Mouse (Mus musculus): ENCODE data around the gene Pou2f2. TPM values are rescaled to one million over a fixed set of nuclear protein-coding genes. Genes with fewer than 3 reads are reported as not detected.

Gene Pou2f2
- 0.09 TPM for polyA plus RNA-seq (2021)

GRCm38 (mm10) chr7:25179606-25180161, at the start of gene Pou2f2:
Gene Pou2f2, minus strand, starts transcription at chr7:25179726.
- H3K27me3 ChIP-seq: peaks cover 58% of the 10 kb centered on the region
- in situ Hi-C loops (cut with MboI; ENCODE audit: low pct_unique_long_range_greater_than_20kb): loop anchor here (5.0 to 25.0 kb wide), 2 partner anchors 47 to 408 kb away; no protein-coding TSS in a partner anchor
- ChIA-PET CTCF (interaction anchor here (0.6 to 1.6 kb wide), 2 partner anchors 8 to 74 kb away, joined by 3 to 10 read pairs; no protein-coding TSS in a partner anchor), POLR2A (no interaction called here)
- ATAC-seq (peak; percentile 82), DNase-seq (ENCODE audit: low read depth, low spot score) (no peak)
- TF ChIP-seq CTCF (IDR thresholded peaks at IDR 0.05): no peak

DNA sequence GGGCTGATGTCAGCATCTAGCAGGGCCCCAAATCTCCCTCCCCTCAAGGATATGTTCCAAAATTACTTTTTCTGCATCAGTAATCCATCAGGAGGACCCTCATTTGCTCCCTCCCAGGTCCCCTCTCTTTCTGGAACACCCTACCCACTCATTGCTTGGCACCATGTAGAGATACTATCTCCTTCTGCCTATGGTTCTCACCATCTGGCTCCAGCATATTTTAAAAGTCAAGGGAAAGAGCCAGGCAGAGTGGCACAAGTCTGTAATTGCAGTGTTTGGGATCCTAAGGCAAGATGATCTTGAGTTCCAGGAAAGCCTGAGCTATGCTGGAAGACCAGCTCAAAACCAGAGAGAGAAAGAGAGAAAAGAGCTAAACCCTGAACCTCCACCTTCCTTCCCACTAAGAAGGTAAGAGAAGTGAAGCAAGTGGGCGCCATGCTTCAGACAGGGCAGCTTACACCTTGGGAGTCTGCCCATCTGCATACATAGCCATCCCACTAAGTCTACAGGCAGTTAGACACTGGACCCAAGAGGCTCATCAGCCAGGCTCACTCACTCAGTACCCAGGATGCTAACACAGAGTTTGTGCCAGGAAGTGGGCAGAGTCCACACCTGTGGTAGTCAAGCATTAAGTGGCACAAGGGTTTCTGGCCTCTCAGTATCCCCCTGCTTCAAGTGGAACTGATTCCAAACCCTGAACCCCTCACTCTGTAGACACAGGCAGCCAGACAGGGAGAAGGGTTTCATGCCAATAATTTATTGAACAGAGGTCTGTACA, 48.2 kb upstream of the Pou2f2 start:
- ChIA-PET CTCF (no interaction called here), POLR2A (interaction anchor here (0.9 kb wide), 1 partner anchor 9 kb away, joined by 3 read pairs; no protein-coding TSS in a partner anchor)
- DNase-seq (ENCODE audit: low read depth, low spot score) (no peak), ATAC-seq (no peak)
- in situ Hi-C loops (cut with MboI; ENCODE audit: low pct_unique_long_range_greater_than_20kb): no loop called here
- no peaks in the 10 kb centered on the region for H3K27me3 ChIP-seq
- TF ChIP-seq CTCF (IDR thresholded peaks at IDR 0.05): no peak

GRCm38 (mm10) chr7:25222275-25222967, 42.9 kb upstream of the Pou2f2 start:
- H3K27me3 ChIP-seq: no peaks in the 10 kb centered on the region
- ATAC-seq (no peak), DNase-seq (ENCODE audit: low read depth, low spot score) (no peak)
- ChIA-PET CTCF (interaction anchor here (1.3 to 1.8 kb wide), 3 partner anchors 10 to 58 kb away, joined by 3 to 6 read pairs (median 4); no protein-coding TSS in a partner anchor), POLR2A (interaction anchor here (0.7 to 5.0 kb wide), 2 partner anchors 14 to 57 kb away, joined by 3 to 32 read pairs; partner anchors contain the start of gene Gsk3a)
- no peak for TF ChIP-seq CTCF (IDR thresholded peaks at IDR 0.05)
- in situ Hi-C loops (cut with MboI; ENCODE audit: low pct_unique_long_range_greater_than_20kb): no loop called here

DNA sequence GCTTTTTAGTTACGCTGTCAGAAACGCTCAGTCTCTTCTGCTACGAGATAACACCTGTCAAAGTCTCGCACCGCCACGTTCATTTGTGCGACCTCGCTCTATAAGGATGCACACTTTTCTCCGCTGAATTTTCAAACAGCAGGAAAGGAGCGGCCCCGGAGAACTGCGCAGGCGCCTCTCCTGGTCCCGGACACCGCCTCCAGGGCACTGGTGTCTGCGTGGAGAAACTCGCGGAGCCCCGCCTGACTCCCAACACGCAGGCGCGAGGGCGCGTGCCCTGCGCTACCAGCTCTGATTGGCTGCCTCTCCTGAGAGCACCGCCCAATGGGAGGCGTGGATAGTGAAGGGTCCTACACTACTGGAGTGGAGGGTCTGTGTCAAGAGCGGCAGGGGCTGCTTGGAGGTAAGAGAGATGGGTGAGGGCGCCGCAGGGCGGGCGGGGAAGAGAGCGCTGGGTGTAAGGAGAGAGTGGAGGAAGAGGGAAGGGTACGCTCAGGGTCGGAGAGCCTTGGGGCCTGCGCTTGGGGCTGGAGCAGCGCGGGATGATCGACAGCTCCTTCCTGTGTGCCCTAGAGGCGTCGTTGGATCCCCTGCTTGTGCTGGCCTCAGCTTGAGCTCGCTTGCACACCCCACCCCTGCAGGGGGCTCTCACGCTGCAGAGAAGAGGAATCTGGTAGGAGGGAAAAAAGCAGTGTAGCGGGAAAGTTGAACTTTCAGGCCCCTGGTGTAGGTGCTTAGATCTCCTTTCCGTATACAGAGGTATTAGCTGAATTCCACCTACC, 41.8 kb upstream of the Pou2f2 start, which contains the start of gene Zfp526:
Gene Zfp526 (plus strand): TSS at position 324 of the 782 bp plus-strand sequence.
- TF ChIP-seq CTCF (IDR thresholded peaks at IDR 0.05): no peak
- CTCF ChIA-PET: interaction anchor here (1.3 to 1.8 kb wide), 4 partner anchors 11 to 188 kb away, joined by 3 to 6 read pairs (median 4); no protein-coding TSS in a partner anchor

GRCm38 (mm10) chr7:25220457-25221101, 41.1 kb upstream of the Pou2f2 start, which contains the start of gene Dedd2:
Gene Dedd2, minus strand, starts transcription at chr7:25220615.
- DNase-seq (ENCODE audit: low read depth, low spot score) (no peak), ATAC-seq (no peak)
- no peaks in the 10 kb centered on the region for H3K27me3 ChIP-seq
- TF ChIP-seq CTCF (IDR thresholded peaks at IDR 0.05): no peak
- ChIA-PET POLR2A (interaction anchor here (1.3 to 5.0 kb wide), 2 partner anchors 16 to 48 kb away, joined by 3 to 32 read pairs; partner anchors contain the start of gene Gsk3a), CTCF (interaction anchor here (1.0 to 3.3 kb wide), 6 partner anchors 12 to 189 kb away, joined by 3 to 11 read pairs (median 4); no protein-coding TSS in a partner anchor)
- in situ Hi-C loops (cut with MboI; ENCODE audit: low pct_unique_long_range_greater_than_20kb): no loop called here

More for the DNA sequence above, 41.8 kb upstream of the Pou2f2 start, which contains the start of gene Zfp526:
- H3K27me3 ChIP-seq: no peaks in the 10 kb centered on the region
- POLR2A ChIA-PET: interaction anchor here (0.7 to 5.0 kb wide), 4 partner anchors 15 to 58 kb away, joined by 3 to 32 read pairs (median 3); partner anchors contain the start of gene Gsk3a
- ATAC-seq (peak; percentile 78), DNase-seq (ENCODE audit: low read depth, low spot score) (peak; percentile 81)
- in situ Hi-C loops (cut with MboI; ENCODE audit: low pct_unique_long_range_greater_than_20kb): no loop called here

GRCm38 (mm10) chr7:25219756-25220456, 40.4 kb upstream of the Pou2f2 start:
- POLR2A ChIA-PET: interaction anchor here (0.8 to 5.0 kb wide), 2 partner anchors 16 to 145 kb away, joined by 3 to 32 read pairs; partner anchors contain the start of gene Gsk3a

DNA sequence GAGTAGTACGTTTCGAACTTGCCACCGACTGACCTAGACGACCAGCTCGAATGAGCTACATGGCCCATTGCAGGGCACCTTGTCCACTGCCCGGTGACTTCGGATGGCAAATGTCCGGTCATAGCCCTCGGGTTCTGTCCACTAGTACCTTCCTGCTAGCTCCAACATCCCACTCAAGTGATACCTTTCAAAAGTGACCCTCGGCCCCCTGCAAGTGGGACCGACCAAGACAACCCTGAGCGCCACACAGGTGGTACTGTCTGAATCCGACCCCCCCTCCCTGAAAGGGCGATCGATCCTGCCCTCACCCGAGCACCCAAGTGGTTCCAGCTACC, 39.9 kb upstream of the Pou2f2 start:
- in situ Hi-C loops (cut with MboI; ENCODE audit: low pct_unique_long_range_greater_than_20kb): no loop called here
- DNase-seq (ENCODE audit: low read depth, low spot score) (no peak), ATAC-seq (no peak)
- ChIA-PET POLR2A (interaction anchor here (0.8 to 5.0 kb wide), 2 partner anchors 17 to 145 kb away, joined by 3 to 32 read pairs; partner anchors contain the start of gene Gsk3a), CTCF (interaction anchor here (1.0 to 3.3 kb wide), 4 partner anchors 12 to 58 kb away, joined by 3 to 11 read pairs (median 4); no protein-coding TSS in a partner anchor)
- no peaks in the 10 kb centered on the region for H3K27me3 ChIP-seq
- no peak for TF ChIP-seq CTCF (IDR thresholded peaks at IDR 0.05)

More at GRCm38 (mm10) chr7:25219756-25220456, 40.4 kb upstream of the Pou2f2 start:
- no peak for TF ChIP-seq CTCF (IDR thresholded peaks at IDR 0.05)
- no peaks in the 10 kb centered on the region for H3K27me3 ChIP-seq
- in situ Hi-C loops (cut with MboI; ENCODE audit: low pct_unique_long_range_greater_than_20kb): no loop called here
- peak; percentile 87 for DNase-seq (ENCODE audit: low read depth, low spot score)
- peak; percentile 56 for ATAC-seq
- CTCF ChIA-PET: interaction anchor here (1.0 to 3.3 kb wide), 5 partner anchors 13 to 189 kb away, joined by 3 to 11 read pairs (median 5); no protein-coding TSS in a partner anchor

DNA sequence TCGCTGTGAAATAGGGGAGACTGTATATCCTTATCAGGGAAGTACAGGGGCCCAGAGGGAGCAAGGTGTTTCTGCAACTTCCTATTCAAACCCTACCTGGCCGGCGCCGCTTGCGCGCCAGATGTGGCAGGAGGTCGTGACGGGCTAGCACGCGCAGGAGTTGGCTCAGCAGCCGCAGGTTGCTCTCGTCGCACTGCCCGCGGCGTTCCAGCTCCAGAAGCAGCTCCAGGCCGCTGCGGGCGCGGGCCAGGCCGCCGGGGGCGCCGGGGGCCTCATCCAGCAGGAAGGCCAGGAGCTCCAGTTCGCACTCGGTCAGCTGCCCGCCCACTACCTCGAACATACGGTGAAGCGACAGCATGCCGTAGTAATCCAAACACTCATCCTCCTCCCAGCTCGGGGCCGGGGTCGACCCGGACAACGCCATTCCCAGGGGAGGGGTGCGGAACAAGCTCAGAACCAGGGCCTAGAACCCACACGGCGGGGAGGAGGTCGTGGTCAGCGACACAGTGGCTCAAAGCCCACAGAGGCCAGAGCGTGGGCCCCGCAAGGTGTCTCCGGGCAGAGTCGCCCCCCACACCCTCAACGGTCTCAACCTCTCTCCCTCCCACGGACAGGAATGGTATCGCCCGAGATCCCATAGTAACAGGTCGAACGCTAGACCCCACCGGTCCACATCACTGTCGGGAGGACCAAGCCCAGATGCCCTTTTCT, 39.3 kb upstream of the Pou2f2 start:
- no peaks in the 10 kb centered on the region for H3K27me3 ChIP-seq
- DNase-seq (ENCODE audit: low read depth, low spot score) (no peak), ATAC-seq (no peak)
- TF ChIP-seq CTCF (IDR thresholded peaks at IDR 0.05): no peak
- in situ Hi-C loops (cut with MboI; ENCODE audit: low pct_unique_long_range_greater_than_20kb): no loop called here
- ChIA-PET CTCF (interaction anchor here (2.1 to 3.3 kb wide), 2 partner anchors 12 to 31 kb away, joined by 6 to 11 read pairs; no protein-coding TSS in a partner anchor), POLR2A (interaction anchor here (0.8 to 5.0 kb wide), 2 partner anchors 17 to 144 kb away, joined by 3 to 32 read pairs; partner anchors contain the start of gene Gsk3a)
